Mouse (Mus musculus): ENCODE measurements at regions not wholly inside any gene's neighbourhood (a gene's known extent, or its start where the extent isn't known, plus 50 kb on each side); places are given as distances from the start of the nearest gene placed in this dataset.

DNA sequence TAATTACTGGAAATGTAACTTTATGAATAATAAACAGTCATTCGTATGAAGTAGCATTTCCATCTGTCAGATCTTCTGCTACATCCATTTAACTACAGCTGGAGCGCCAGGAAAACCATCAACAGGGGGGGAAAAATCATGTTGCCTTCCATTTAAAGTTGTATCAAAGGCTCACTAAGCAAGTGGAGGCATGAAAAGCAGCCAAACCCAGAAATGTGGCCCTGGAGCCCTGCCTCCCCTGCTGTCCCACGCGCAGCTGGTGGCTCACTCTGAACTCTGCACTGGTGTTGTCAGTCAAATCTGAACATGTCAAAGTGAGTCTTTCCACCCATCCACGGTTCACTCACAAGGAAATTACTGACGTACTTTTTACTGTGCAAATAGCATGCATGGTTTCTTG, 152.5 kb upstream of the Gm3448 start:
- DNase-seq (ENCODE audit: low spot score): no peak

DNA sequence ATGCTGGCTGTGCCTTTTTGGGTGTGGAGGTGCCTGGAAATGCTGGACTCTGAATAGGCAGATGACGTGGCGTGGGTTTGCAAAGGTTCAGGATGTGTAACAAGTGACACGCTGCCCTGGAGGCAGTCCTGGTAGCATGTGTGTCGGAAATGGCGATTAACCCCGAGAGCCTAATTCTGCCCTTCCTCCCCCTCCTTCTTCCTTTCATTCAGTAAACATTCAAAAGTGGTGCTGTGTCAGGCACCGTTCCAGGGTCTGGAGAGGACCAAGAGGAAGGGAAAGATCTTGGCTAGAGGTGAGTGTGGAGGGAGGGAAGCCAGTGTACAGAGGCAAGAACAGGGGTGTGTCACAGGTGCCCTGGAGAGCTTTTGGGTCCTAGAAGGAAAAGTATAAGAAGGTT, 151.5 kb upstream of the Gm3448 start:
- DNase-seq (ENCODE audit: low spot score): no peak

DNA sequence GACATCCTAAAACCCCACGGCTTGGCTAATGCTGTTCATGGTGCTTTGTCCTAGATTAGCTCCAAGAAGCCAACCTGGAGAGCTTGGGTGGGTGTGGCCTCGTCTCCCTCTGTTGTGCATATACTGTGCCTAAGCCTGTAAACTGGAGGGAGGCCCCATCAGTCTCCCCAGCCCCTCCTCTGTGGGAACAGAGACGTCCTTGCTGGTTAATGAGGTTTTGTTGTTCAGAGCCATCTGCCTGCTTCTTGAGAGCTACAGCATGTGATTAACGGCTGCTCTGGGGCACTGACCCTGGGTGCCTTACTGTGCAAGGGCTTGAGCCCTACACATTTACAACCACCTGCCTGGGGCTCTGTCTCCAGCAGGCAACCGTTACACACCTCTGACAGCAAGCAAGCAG, 143.9 kb upstream of the Gm3448 start:
- DNase-seq (ENCODE audit: low spot score): no peak

DNA sequence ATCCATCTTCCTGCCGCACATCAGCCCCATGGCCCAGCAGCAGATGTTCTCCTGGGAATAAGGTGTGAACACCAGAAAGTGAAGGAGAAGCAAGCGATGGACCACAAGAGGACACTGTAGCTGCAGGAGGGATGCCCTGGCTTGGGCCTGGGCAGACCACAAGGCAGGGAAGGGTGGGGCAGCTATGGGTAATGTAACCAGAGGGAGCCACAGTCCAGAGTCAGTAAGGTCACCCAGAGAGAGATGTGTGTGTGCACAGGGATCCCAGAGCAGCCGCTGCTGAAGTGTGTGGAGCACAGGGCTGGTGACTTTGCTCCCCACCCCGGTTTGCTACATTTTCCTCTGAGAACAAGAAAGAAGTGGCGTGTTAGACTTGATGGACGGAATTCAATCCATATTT, 142.5 kb upstream of the Gm3448 start:
- DNase-seq (ENCODE audit: low spot score): no peak

DNA sequence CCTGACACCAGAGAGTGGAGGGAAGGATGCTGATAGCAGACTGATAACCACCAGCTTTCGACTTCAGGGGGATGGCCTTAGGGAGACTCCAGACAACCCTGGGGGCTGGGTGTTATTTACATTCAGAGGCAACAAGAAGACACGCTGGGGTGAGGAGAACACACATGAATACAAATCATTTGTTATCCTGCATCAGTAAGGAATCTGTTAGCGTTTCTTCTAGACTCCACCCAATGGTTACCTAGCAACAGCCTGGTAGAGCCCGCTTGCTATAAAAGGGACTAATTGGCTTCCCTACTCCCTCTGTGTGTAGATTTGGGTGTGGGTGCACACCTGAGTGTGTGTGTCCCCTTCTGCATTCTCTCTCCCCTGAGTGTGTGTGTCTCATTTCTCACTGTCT, 140.8 kb upstream of the Gm3448 start:
- DNase-seq (ENCODE audit: low spot score): no peak

DNA sequence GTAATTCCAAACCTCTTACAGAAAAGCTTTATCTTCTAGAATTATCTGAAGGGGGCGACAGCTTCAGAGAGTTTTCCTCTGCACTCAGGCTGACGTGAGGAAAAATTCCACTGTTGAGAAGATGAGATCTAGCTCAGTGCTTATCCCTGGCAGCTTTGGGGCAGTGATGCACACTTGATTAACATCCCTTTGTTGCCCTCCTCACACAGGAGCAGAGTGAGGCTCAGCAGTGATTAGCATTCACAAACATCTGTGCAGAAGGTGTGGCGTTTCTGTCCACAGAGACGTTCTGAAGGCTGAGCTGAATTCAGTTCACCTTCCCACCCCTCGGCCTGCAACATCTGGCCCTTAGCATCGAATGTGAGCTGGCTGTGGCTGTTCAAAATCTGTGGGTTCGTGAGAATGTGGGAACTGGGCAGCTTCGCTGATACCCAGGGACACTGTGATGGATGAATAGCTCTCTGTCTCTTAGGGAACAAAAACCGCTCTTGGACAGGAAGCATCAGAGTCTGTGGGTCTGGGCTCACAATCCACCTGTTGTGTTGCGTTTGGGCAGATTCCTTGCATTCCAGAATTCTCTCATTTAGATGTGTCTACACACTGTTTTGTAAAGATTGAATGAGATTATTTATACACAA, 139.0 kb upstream of the Gm3448 start:
- DNase-seq (ENCODE audit: low spot score): no peak

DNA sequence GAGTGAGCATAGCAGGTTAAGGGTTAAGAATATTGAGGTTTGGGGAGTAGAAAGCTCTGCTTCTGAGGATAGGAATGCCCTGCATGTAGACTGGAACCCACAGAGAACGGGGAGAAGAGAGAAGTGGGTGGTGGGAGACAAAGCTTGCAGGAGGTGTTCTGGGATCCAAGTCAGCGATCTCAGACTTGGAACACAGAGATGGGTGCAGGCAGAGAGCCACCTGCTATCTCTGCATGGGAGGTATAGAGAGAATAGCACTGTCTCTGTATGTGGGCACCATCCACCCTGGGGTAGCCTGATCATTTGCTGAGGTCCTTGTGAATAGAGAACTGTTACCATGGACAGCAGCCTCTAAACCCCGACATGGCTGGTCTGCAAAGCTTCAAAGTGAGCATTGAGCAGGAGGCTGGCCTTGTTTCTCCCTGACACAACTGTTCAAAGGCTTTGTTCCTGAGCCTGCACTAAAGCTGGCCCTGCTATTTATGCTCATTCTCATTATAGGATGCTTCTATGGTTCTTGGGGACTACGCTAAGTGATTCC, 138.1 kb upstream of the Gm3448 start:
- DNase-seq (ENCODE audit: low spot score): no peak

DNA sequence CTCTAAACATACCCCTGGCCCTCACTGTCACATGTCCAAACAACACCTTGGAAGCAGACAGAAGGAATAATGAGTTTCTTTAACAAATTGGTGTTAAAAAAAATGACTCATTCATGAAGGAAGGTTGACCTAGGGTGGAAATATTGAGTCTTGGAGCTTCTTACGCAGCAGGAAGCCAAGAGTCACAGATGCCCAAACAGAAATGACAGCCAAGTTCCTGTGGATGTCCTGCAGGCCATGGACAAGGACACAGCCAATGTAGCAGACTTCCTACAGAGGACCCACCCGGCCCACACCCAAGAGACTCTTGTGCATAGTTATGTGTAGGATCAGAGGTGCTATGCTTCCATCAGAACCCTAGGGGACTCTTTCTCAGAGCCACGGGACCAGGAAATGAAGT, 136.1 kb upstream of the Gm3448 start:
- DNase-seq (ENCODE audit: low spot score): no peak

DNA sequence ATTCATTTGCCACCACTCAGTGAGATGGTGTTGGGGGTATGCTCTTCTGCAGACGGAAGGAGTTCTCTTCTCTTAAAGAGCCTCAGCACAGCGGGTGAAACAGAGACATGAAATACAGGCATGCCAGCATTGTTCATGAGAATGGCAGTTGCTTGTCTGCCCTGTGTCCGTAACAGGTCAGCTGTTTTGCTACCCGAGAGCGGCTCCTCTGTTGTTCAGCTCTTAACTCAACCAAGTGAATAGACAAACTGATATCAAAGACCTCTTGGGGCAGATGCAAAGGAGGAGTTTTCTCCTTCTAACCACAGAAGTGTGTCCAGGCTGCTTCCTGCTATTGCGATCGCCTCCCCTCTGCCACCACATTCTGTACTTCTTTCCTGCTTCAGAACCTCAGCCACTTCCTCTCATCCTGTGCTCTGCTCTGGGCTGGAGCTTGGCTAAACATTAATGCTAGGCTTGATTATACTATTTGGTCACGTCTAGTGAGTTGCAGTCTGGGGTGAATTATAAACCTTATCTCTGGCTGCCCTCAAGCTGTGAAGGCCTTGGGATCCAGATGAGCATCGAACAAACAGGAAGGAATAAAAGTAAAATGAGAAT, 133.1 kb upstream of the Gm3448 start:
- DNase-seq (ENCODE audit: low spot score): no peak

DNA sequence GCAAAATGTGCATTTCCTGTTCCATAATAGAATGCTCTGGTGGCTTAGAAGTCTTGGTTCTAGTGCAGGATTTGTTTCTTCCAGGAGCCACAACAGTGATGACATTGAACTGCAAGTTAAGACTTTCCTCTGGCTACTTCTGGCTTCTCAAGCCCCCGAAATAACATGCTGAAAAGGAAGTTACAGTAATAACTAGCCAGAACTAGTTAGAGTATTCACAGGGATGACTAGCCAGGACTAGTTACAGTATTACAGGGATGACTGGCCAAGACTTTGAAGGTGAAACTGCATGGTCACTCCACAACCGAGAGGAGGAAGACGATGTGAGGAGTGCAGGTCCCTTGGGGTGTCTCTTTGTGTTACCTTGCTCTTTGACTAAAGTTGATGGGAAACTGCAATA, 126.6 kb upstream of the Gm3448 start:
- DNase-seq (ENCODE audit: low spot score): no peak

DNA sequence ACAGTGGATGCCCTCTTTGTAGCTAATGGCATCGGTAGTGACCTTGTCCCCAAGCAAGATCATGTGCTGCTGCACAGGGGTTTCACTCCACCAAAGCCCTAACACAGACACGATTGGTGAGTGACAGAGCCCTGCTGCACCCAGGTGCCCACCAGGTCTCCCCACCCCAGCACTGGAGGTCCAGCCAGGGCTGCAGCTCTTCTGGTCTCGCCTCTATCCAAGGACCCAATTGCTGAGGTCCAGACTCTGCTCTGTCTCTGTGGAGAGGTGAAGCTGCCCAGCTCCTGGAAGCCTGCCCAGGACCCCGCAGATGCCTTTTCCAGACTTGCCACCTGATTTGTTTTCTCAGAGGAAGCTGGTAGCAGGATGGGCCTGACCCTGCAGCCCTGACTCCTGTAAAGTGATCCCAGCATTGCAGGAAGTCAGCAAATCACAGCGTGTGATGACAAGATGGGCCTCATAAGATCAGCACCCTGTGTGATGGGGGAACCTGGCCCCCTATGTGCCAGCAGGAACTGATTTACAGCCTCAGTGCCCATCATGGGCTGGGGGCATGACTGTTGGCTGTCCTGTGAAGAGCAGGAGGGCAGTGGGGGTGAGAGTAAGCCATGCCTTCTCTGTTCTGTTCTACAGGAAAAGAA, 116.5 kb upstream of the Gm3448 start:
- DNase-seq (ENCODE audit: low spot score): no peak

DNA sequence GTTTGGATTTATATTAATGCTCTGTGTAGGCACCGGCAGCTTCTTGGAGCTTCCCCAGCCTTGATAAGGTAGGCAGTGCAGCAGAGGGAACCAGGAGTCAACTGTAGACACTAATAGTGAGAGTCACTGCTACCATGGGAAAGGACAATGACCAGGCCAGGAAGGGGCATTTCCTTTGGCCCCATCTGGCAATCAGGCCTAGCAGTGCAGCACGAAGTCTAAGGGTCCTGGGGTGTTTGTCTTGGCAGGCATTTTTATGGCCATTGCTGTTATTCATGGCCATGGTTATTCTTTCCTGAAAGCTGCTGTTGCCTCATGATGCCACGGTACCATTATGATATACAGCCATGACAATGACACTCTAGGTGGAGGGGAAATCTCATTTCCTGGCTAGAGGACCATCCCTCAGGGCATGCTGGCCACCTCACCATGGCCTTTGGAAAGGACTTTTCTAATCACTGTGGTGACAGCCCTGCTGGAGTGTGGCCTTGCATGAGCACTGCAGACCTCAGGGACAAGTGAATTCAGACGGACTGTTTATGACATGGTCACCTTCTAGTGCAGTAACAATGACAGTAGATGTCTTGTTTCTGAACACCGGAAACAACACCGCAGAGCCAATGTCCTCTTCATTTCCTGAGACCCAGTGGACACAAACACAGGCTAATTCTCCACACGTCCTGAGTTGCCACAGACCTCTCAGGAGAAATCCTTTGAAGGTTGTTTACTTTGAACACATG, 111.8 kb upstream of the Gm3448 start:
- DNase-seq (ENCODE audit: low spot score): no peak

DNA sequence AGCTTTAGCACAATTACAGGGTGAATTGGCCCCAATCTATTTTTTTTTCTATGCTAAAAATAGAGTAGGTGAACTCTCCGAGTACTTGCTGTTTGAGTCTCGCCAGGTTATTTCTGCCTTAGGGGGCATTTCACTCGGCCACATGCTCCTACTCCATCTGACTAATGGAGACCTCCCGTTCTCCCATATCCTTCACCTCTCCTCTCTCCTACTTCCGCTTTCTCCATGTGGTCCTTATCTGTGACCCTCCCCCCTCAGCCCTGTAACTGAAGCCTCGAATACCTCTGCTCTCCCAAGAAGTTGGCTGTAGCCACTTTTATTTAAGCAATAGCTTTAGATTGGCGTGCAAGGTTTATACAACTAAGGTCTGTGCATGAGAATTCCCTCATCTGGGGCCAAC, 111.1 kb upstream of the Gm3448 start:
- DNase-seq (ENCODE audit: low spot score): no peak

DNA sequence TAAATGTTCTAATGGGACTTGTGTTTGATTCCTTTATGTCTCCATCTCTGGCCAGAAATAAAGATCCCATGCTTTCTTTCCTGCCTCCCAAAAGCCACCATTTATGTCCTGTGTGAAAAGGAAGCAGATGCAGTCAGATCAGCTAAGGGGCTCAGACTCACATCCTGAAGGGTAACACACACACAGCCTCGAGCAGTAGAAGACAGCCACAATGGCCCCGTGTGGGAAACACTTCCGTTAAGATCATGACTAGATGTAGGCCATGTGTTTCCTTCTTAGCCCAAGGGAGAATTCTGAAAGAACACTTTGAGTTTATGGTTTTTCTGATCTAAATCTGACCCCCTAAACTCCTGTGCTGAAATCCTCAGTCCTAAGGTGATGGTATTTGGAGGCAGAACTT, 110.4 kb upstream of the Gm3448 start:
- DNase-seq (ENCODE audit: low spot score): no peak

DNA sequence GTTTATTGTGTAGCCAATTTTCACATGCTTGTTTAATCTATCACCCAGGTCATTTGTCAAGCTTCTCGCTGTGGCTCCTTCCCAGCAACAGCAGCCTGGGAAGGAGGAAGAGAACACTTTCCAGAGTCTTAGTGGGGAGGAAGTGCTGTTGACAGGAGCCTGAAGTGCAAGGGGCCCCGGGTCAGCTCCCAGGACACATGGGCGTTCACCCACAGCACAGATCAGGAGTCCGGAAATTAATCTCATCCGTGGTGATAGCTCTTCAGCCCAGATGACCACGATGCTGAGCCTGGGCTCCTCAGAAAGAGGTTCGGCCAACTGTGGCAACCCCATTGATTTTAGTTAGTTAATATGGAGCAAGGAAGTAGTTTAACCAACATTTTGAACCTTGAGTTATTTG, 105.3 kb upstream of the Gm3448 start:
- DNase-seq (ENCODE audit: low spot score): no peak

DNA sequence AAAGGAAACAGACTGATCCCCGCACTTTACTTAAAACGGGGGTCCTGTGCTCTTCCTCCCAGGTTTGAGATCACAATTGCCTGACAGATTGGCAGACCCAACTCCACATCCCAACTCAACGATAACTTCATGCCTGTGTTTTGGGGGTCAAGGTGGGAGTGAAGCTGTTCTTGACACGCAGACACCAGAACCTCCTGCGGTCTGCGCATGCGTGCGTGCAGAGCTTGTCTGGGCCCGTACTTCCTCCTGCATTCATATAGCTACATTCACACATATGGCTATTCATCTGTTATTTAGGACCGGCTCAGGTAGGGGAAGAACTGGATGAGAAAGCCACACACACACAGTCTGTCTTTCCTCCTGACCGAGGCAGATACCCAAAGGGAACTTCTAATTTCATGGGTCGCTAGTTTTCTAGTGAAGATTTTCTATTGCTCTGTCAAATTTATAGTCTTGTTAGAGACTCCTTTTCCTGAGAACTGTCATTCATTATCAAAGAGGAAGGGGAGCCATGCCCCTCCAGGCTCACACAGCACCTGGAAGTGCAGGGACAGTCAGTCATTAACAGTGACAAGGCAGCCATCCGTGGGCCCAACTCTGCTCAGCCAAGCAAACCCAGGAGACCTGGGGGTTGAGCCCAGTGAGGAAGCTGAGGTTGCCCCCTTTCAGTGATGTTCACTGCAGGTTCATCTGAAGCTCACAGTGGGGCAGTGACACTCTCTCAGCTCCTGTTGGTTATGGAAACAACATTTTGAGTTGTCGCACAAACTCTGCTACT, 104.0 kb upstream of the Gm3448 start:
- no peak for DNase-seq (ENCODE audit: low spot score)

DNA sequence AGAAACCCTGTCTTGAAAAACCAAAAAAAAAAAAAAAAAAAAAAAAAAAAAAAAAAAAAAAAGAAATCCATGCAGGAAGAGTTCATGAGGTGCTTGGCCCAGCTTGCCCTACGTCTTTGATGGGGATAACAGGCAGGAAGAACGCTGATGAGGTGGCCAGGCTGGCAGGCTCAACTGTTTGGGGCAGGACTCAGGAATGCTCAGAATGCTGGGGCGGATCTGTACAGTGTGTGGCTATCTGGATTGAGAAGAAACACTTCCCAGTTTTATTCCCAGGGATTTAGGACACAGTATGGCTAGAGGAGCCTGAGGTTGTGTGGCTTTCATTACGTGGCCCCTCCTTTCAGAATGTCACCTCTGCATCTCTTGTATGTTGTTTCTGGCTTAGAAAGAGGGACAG, 99.1 kb upstream of the Gm3448 start:
- no peak for DNase-seq (ENCODE audit: low spot score)

Data from ovary, postnatal 36 days (tissue).